Mouse (Mus musculus): ENCODE measurements at regions not wholly inside any gene's neighbourhood (a gene's known extent, or its start where the extent isn't known, plus 50 kb on each side); places are given as distances from the start of the nearest gene placed in this dataset.
A peak's percentile ranks its signal among the peaks of the same experiment; 100 is the strongest.

DNA sequence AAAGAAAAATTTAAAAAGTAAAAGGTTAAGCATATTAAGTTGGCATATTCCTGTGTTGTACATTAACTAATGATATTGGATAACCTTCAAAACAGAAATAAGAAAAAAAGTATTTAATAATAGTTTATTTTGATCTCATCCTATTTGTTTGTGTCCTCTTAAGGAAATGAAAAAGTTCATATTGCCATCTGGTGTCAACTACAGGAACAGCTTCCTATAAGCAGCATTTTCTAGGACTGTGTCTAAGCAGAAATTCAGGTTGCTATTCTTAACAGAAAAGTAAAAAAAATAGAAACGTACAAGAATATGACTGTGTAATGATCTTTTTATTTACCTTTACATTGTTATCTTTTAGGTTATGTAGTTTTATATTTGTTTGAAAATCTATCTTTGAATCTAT is 313.4 kb upstream of the G6pd2 start:
- ATAC-seq (ENCODE audit: insufficient number of reproducible peaks, low FRiP score, low TSS enrichment): no peak

DNA sequence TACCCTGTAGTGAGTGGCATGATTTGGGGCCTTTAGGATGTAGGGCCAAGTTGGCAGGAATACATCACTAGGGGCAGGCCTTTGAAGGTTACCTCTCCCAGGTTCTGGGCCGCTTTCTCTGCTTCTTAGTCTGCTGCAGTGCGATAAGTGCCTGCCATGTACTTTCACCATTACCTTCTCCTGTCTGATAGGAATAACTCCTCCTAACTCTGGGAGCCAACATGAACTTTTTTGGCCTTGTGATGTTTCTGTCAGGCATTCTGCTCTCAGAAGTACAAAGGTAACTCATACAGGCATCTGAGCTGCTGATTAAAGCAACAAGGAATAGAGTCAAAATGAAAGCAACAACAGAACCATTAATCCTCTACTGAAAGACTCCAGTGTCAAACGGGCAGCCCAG is 301.2 kb upstream of the G6pd2 start:
- ATAC-seq (ENCODE audit: insufficient number of reproducible peaks, low FRiP score, low TSS enrichment): no peak

DNA sequence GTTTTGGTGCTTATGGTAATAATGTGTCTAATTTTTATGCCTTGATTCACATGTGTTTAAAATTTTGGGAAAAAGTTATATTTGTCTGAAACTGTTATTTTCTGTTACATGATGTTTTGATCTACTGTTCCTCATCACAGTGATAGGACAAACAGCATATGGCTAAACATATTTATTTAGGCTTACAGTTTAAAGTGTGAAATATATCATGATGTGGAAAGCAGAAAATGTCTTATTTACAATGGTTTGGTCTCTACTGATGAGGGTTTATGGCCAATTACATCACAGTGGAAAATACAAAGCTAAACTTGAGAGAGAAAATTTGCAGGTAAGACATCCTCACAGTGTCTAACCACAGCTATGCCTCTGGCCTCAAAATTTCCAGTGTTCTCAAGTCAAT is 268.1 kb upstream of the G6pd2 start:
- no peak for ATAC-seq (ENCODE audit: insufficient number of reproducible peaks, low FRiP score, low TSS enrichment)

DNA sequence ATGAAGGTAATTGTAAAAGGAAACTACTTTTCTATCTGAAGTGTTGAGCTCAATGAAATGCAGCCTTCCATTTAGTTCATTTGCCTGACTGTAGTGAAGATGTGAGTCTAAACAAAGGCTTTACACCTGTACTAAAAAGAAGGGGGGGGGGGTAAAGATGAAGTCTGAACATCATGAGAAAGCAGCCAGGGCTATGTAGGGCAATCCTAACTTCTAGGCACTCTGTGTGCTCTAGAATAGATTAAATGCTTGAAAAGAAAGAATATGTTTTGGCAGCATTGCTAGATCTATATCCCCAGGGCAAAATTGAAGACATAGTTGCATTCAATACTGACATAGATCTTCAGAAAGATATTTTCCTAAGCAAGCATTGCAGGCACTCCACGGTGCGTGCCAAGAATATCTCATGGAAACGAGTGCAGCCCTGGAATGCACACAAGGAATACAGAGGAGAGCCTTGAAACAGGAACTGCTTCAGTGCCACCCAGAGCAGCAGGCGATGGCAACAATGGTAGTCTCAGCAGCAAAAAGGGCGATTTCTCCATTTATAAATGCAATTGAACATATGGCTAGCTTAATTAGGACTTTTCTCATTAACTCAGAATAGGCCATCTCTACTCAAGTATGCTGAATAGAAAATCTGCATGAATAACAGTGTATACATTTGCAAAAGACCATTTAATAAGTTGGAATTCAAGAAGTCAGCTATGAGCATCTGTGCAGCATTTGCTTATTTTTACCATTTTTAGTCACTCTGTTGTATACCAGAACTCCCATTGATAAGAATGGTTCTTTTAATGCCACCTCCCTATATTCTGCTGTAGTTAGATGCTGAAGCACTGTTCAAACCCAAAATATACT is 261.8 kb upstream of the G6pd2 start:
- ATAC-seq (ENCODE audit: insufficient number of reproducible peaks, low FRiP score, low TSS enrichment): peak; percentile 52; the same call in 1 of the 2 replicates

DNA sequence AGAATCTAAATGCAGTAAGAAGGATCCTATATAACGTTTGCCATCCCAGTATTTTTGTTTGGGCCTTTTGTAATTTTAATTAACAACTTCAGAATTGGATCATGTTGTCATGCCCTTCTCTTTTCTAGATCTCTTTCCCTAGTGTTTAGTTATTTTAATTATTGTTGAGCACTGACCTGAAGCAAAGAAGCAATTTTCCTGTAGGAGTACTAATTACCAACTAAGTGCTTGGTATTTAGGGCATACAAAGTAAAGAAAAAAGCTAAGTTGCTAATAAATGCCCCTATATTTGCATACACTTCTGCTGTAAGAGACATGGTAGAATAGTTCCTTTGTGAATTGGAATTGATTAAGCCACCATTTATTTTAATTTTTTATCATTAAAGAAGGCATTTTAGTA is 255.1 kb upstream of the G6pd2 start:
- ATAC-seq (ENCODE audit: insufficient number of reproducible peaks, low FRiP score, low TSS enrichment): no peak

Measured in cerebellum, adult (tissue).